Mouse (Mus musculus): ENCODE results near the gene 2410137M14Rik. TPM values are rescaled to one million over a fixed set of nuclear protein-coding genes. Genes with fewer than 3 reads are reported as not detected.
"Not testable (repeated sequence)": the region's sequence is repeated elsewhere in the genome, so short reads cannot be mapped to it uniquely, and the experiment has no call there.

2410137M14Rik gene
- not detected in 2 replicates for total RNA-seq (2014; fragmentation: Nextera tagmentation)
- total RNA-seq (2017) = not detected in 2 replicates

GRCm38 (mm10) chr17:36981221-36981813 is at the start of gene 2410137M14Rik:
2410137M14Rik (minus strand) TSS chr17:36981237.
- ATAC-seq (replicated peaks; ENCODE audit: low FRiP score, low TSS enrichment, poor library complexity, severe bottlenecking) = no peak

- no peak for ATAC-seq (replicated peaks; ENCODE audit: low FRiP score, low TSS enrichment, poor library complexity, severe bottlenecking)
Observed at GRCm38 (mm10) chr17:37029162-37029561, 48.1 kb upstream of the 2410137M14Rik start.

GRCm38 (mm10) chr17:37028683-37029120 is 47.7 kb upstream of the 2410137M14Rik start:
- peak; percentile 98 for ATAC-seq (replicated peaks; ENCODE audit: low FRiP score, low TSS enrichment, poor library complexity, severe bottlenecking)

GRCm38 (mm10) chr17:37028212-37028611 is 47.2 kb upstream of the 2410137M14Rik start:
- ATAC-seq (replicated peaks; ENCODE audit: low FRiP score, low TSS enrichment, poor library complexity, severe bottlenecking) = no peak

- no peak for ATAC-seq (replicated peaks; ENCODE audit: low FRiP score, low TSS enrichment, poor library complexity, severe bottlenecking)
Observed at GRCm38 (mm10) chr17:37027486-37027885, 46.4 kb upstream of the 2410137M14Rik start.

- no peak for ATAC-seq (replicated peaks; ENCODE audit: low FRiP score, low TSS enrichment, poor library complexity, severe bottlenecking)
Observed at GRCm38 (mm10) chr17:37026425-37026824, 45.4 kb upstream of the 2410137M14Rik start.

GRCm38 (mm10) chr17:37022628-37023576 is 41.9 kb upstream of the 2410137M14Rik start, which contains the start of gene Mog:
Mog (minus strand) TSS chr17:37023398.
- ATAC-seq (replicated peaks; ENCODE audit: low FRiP score, low TSS enrichment, poor library complexity, severe bottlenecking) = no peak

GRCm38 (mm10) chr17:37019242-37019641 is 38.2 kb upstream of the 2410137M14Rik start:
- not testable (repeated sequence) for ATAC-seq (replicated peaks; ENCODE audit: low FRiP score, low TSS enrichment, poor library complexity, severe bottlenecking)

GRCm38 (mm10) chr17:37018328-37018727 is 37.3 kb upstream of the 2410137M14Rik start:
- ATAC-seq (replicated peaks; ENCODE audit: low FRiP score, low TSS enrichment, poor library complexity, severe bottlenecking) = no peak

- no peak for ATAC-seq (replicated peaks; ENCODE audit: low FRiP score, low TSS enrichment, poor library complexity, severe bottlenecking)
Observed at GRCm38 (mm10) chr17:37016333-37016732, 35.3 kb upstream of the 2410137M14Rik start.

- ATAC-seq (replicated peaks; ENCODE audit: low FRiP score, low TSS enrichment, poor library complexity, severe bottlenecking) = no peak
Observed at GRCm38 (mm10) chr17:37012141-37012540, 31.1 kb upstream of the 2410137M14Rik start.

- no peak for ATAC-seq (replicated peaks; ENCODE audit: low FRiP score, low TSS enrichment, poor library complexity, severe bottlenecking)
Observed at GRCm38 (mm10) chr17:37011719-37012118, 30.7 kb upstream of the 2410137M14Rik start.

- 0 out of 2 replicates have a peak, but pooled peaks have one; percentile 26 for ATAC-seq (replicated peaks; ENCODE audit: low FRiP score, low TSS enrichment, poor library complexity, severe bottlenecking)
Observed at GRCm38 (mm10) chr17:37009460-37010042, 28.5 kb upstream of the 2410137M14Rik start.

- ATAC-seq (replicated peaks; ENCODE audit: low FRiP score, low TSS enrichment, poor library complexity, severe bottlenecking) = no peak
Observed at GRCm38 (mm10) chr17:37008161-37008560, 27.1 kb upstream of the 2410137M14Rik start.

- no peak for ATAC-seq (replicated peaks; ENCODE audit: low FRiP score, low TSS enrichment, poor library complexity, severe bottlenecking)
Observed at GRCm38 (mm10) chr17:37003366-37003765, 22.3 kb upstream of the 2410137M14Rik start.

GRCm38 (mm10) chr17:37002364-37003330 is 21.6 kb upstream of the 2410137M14Rik start:
- peak; percentile 67 for ATAC-seq (replicated peaks; ENCODE audit: low FRiP score, low TSS enrichment, poor library complexity, severe bottlenecking)

GRCm38 (mm10) chr17:37000863-37001262 is 19.8 kb upstream of the 2410137M14Rik start, which contains the start of gene Zfp57:
Zfp57 (plus strand) TSS chr17:37001163.
- no peak for ATAC-seq (replicated peaks; ENCODE audit: low FRiP score, low TSS enrichment, poor library complexity, severe bottlenecking)

- ATAC-seq (replicated peaks; ENCODE audit: low FRiP score, low TSS enrichment, poor library complexity, severe bottlenecking) = no peak
Observed at GRCm38 (mm10) chr17:36998477-36998876, 17.4 kb upstream of the 2410137M14Rik start.
